Mouse (Mus musculus) heart, postnatal 4 days (tissue): ENCODE measurements around the gene Neu1. TPM values are rescaled to one million over a fixed set of nuclear protein-coding genes. Genes with fewer than 3 reads are reported as not detected.
A peak's percentile ranks its signal among the peaks of the same experiment; 100 is the strongest.
"Not testable (repeated sequence)": the region's sequence is repeated elsewhere in the genome, so short reads cannot be mapped to it uniquely, and the experiment has no call there.

Source experiments
- DNase-seq: peaks from one replicate; pipeline ENCODE4 v3.0.0; 2021
- total RNA-seq, 2 experiments: library from RNA; stranded (reverse); gene quantifications; 2 replicates each; pipeline ENCODE4 v1.2.3; 2021

Gene Neu1
- total RNA-seq, 2 experiments from 2014 or later, result 10.1 to 11.7 TPM

- DNase-seq, result not testable (repeated sequence)
These were observed 38.8 kb downstream of the Neu1 start, which contains the start of gene Gm20481 for GRCm38 (mm10) chr17:34969822-34970221. Gm20481 (plus strand) TSS chr17:34969912.

DNA sequence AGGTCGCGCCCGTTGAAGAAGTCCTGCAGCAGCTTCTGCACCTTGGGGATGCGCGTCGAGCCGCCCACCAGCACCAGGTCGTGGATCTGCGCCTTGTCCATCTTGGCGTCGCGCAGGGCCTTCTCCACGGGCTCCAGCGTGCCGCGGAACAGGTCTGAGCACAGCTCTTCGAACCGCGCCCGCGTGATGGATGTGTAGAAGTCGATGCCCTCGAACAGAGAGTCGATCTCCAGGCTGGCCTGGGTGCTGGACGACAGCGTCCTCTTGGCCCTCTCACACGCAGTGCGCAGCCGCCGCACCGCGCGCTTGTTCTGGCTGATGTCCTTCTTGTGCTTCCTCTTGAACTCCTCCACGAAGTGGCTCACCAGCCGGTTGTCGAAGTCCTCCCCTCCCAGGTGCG is 39.8 kb downstream of the Neu1 start:
- not testable (repeated sequence) for DNase-seq

- not testable (repeated sequence) for DNase-seq
These were observed 40.6 kb downstream of the Neu1 start for GRCm38 (mm10) chr17:34971694-34972068.

- DNase-seq, result peak; percentile 87
These were observed 41.2 kb downstream of the Neu1 start, which contains the start of the genes Hspa1a and Hspa1l for GRCm38 (mm10) chr17:34972069-34972749. Hspa1a (minus strand) TSS chr17:34972156. Hspa1l (plus strand) TSS chr17:34972703.

GRCm38 (mm10) chr17:34975581-34976492 is 44.8 kb downstream of the Neu1 start:
- no peak for DNase-seq

DNA sequence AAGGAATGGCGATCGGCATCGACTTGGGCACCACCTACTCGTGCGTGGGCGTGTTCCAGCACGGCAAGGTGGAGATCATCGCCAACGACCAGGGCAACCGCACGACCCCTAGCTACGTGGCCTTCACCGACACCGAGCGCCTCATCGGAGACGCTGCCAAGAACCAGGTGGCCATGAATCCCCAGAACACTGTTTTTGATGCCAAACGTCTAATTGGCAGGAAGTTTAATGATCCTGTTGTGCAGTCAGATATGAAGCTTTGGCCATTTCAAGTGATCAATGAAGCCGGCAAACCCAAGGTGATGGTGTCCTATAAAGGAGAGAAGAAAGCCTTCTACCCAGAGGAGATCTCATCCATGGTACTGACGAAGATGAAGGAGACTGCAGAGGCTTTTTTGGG is 45.9 kb downstream of the Neu1 start:
- no peak for DNase-seq

- no peak for DNase-seq
These were observed 47.2 kb downstream of the Neu1 start for GRCm38 (mm10) chr17:34978239-34978638.

GRCm38 (mm10) chr17:34979631-34980030 is 48.6 kb downstream of the Neu1 start:
- DNase-seq, result no peak

- DNase-seq, result peak; percentile 43
These were observed 49.6 kb downstream of the Neu1 start for GRCm38 (mm10) chr17:34980655-34981054.

- DNase-seq, result peak; percentile 92
These were observed 50.7 kb downstream of the Neu1 start, which contains the start of gene Lsm2 for GRCm38 (mm10) chr17:34981690-34982180. Lsm2 (plus strand) TSS chr17:34981862.

DNA sequence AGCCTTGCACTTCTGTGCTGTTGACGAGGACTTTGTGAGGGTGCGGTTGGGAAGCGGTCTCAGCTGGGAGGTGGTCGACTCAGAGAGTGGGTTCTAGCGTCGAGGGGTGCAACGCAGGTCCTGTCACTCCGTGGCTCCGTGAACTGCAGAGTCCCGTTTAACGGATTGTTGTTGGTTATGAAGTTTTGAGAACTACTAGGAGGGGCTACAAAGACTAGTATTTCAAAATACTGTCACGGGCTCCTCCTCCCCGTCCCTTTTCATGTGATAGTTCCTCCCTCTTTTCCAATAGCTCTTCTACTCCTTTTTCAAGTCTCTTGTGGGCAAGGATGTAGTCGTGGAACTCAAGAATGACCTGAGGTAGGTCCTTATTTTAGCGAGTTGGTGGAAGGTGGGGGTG is 51.3 kb downstream of the Neu1 start:
- no peak for DNase-seq

- peak; percentile 32 for DNase-seq
These were observed 53.2 kb downstream of the Neu1 start for GRCm38 (mm10) chr17:34984218-34984617.

Other genes starting within 250 kb of the Neu1 start
- 1 to 10 TPM; 5.0 to 5.5 TPM for gene C4b, start 187.4 kb upstream of the Neu1 start, total RNA-seq
- gene Cyp21a1, start 126.7 kb upstream of the Neu1 start, total RNA-seq, result not detected
- 10 to 100 TPM; 13.6 to 16.2 TPM for gene Stk19, start 94.3 kb upstream of the Neu1 start, total RNA-seq
- 10 to 100 TPM; 21.4 to 23.0 TPM for gene Dxo, start 94.2 kb upstream of the Neu1 start, total RNA-seq
- gene Skiv2l, start 81.0 kb upstream of the Neu1 start, total RNA-seq, result 10 to 100 TPM; 27.4 to 27.9 TPM
- gene Nelfe, start 80.9 kb upstream of the Neu1 start, total RNA-seq, result 10 to 100 TPM; 30.4 to 34.2 TPM
- 1 to 10 TPM in 1 of 2 experiments, under 1 TPM in 1; 0.88 to 2.6 TPM for gene Cfb, start 68.7 kb upstream of the Neu1 start, total RNA-seq
- 1 to 10 TPM; 7.9 TPM for gene Zbtb12, start 51.8 kb upstream of the Neu1 start, total RNA-seq
- gene Gm20547, start 49.2 kb upstream of the Neu1 start, total RNA-seq, result not detected
- gene C2, start 33.0 kb upstream of the Neu1 start, total RNA-seq, result 1 to 10 TPM; 3.0 to 3.7 TPM
- 10 to 100 TPM; 55.7 to 56.8 TPM for gene Ehmt2, start 32.8 kb upstream of the Neu1 start, total RNA-seq
- gene Slc44a4, start 16.8 kb upstream of the Neu1 start, total RNA-seq, result not detected
- 1 to 10 TPM; 4.8 to 5.2 TPM for gene Hspa1b, start 28.0 kb downstream of the Neu1 start, total RNA-seq
- not detected for gene Gm20481, start 38.7 kb downstream of the Neu1 start, total RNA-seq
- 1 to 10 TPM; 2.6 to 2.9 TPM for gene Hspa1a, start 40.9 kb downstream of the Neu1 start, total RNA-seq
- 1 to 10 TPM; 5.3 to 6.6 TPM for gene Hspa1l, start 41.5 kb downstream of the Neu1 start, total RNA-seq
- 10 to 100 TPM; 52.2 to 55.0 TPM for gene Lsm2, start 50.6 kb downstream of the Neu1 start, total RNA-seq
- 10 to 100 TPM; 46.7 to 49.0 TPM for gene Vars, start 69.7 kb downstream of the Neu1 start, total RNA-seq
- 1 to 10 TPM; 1.6 to 1.8 TPM for gene Vwa7, start 85.3 kb downstream of the Neu1 start, total RNA-seq
- 1 to 10 TPM in 1 of 2 experiments, under 1 TPM in 1; 0.74 to 1.3 TPM for gene Sapcd1, start 96.8 kb downstream of the Neu1 start, total RNA-seq
- gene Msh5, start 115.5 kb downstream of the Neu1 start, total RNA-seq, result 1 to 10 TPM; 4.0 to 6.5 TPM
- gene Clic1, start 118.7 kb downstream of the Neu1 start, total RNA-seq, result 100 to 1,000 TPM; 166 to 167 TPM
- 100 to 1,000 TPM; 104 to 106 TPM for gene Ddah2, start 127.8 kb downstream of the Neu1 start, total RNA-seq
- not detected for gene Ly6g6c, start 134.1 kb downstream of the Neu1 start, total RNA-seq
- under 1 TPM in 1 of 2 experiments, not detected in 1; 0.47 TPM for gene Mpig6b, start 134.9 kb downstream of the Neu1 start, total RNA-seq
- not detected for gene Ly6g6e, start 145.6 kb downstream of the Neu1 start, total RNA-seq
- 1 to 10 TPM; 1.6 to 2.4 TPM for gene Ly6g6d, start 146.8 kb downstream of the Neu1 start, total RNA-seq
- gene Ly6g6f, start 154.4 kb downstream of the Neu1 start, total RNA-seq, result not detected
- gene Abhd16a, start 158.0 kb downstream of the Neu1 start, total RNA-seq, result 10 to 100 TPM; 50.6 to 53.5 TPM
- not detected for gene Ly6g5c, start 177.0 kb downstream of the Neu1 start, total RNA-seq
- under 1 TPM; 0.52 to 0.62 TPM for gene Ly6g5b, start 184.2 kb downstream of the Neu1 start, total RNA-seq
- gene Gpank1, start 190.2 kb downstream of the Neu1 start, total RNA-seq, result 1 to 10 TPM; 6.0 to 6.2 TPM
- 100 to 1,000 TPM; 189 to 196 TPM for gene Csnk2b, start 190.8 kb downstream of the Neu1 start, total RNA-seq
- 10 to 100 TPM; 26.6 to 27.3 TPM for gene D17H6S53E, start 195.1 kb downstream of the Neu1 start, total RNA-seq
- not detected for gene Apom, start 200.8 kb downstream of the Neu1 start, total RNA-seq
- 100 to 1,000 TPM; 318 to 321 TPM for gene Bag6, start 203.9 kb downstream of the Neu1 start, total RNA-seq
- gene Prrc2a, start 233.6 kb downstream of the Neu1 start, total RNA-seq, result 100 to 1,000 TPM; 248 to 251 TPM
- gene Aif1, start 244.8 kb downstream of the Neu1 start, total RNA-seq, result 1 to 10 TPM; 2.9 to 3.4 TPM